Mouse (Mus musculus): ENCODE results near the gene Herpud2. TPM values are rescaled to one million over a fixed set of nuclear protein-coding genes. Genes with fewer than 3 reads are reported as not detected.

Gene Herpud2
- total and polyA plus RNA-seq, 3 experiments: 4.2 to 16.2 (median 8.3) TPM

GRCm38 (mm10) chr9:25175978-25176377 lies 24.4 kb upstream of the Herpud2 start:
- dilution Hi-C loops (cut with MboI; ENCODE audit: extremely low pct_ligation_motif_present, extremely low pct_unique_long_range_greater_than_20kb, low sequenced_read_pairs) (no loop called here), in situ Hi-C loops (cut with MboI; ENCODE audit: low pct_ligation_motif_present, low pct_unique_long_range_greater_than_20kb, low sequenced_read_pairs) (loop anchor here (10.0 kb wide), 2 partner anchors 69 to 409 kb away; no protein-coding TSS in a partner anchor)
- Histone ChIP-seq H3K4me3 (replicated peaks in 1 of 3; ENCODE audit: low read depth in 2 of 3, low read length in 2 of 3, poor library complexity in 1 of 3) (no peak overlapping the region), H3K27me3 (replicated peaks) (no peaks in the 10 kb centered on the region), H3K4me1 (ENCODE audit: control insufficient read depth in 1 of 2, insufficient read depth in 2 of 2) (peaks cover 8 to 25% of the 10 kb centered on the region in 2 experiments), H3K27ac (ENCODE audit: insufficient read depth, low read depth) (no peak overlapping the region), H3K36me3 (replicated peaks in 1 of 2; ENCODE audit: control insufficient read depth in 1 of 2, insufficient read depth in 1 of 2, low read length in 1 of 2) (no peaks in the 10 kb centered on the region), H3K4me2 (ENCODE audit: insufficient read depth, low read depth, poor library complexity, severe bottlenecking) (0 out of 2 replicates have a peak overlapping the region, but pooled peaks have one; percentile 10), H3K9ac (ENCODE audit: insufficient read depth, low read depth) (no peak overlapping the region), H3K79me2 (replicated peaks; ENCODE audit: control insufficient read depth, extremely low read depth, insufficient read depth, poor library complexity, severe bottlenecking) (no peaks in the 10 kb centered on the region), H3K9me3 (replicated peaks; ENCODE audit: low read length) (no peaks in the 10 kb centered on the region)
- DNase-seq (ENCODE audit: extremely low read depth): peak; percentile 51
- TF ChIP-seq MYC (IDR thresholded peaks at IDR 0.05; ENCODE audit: low read depth, low read length) (no peak), BHLHE40 (IDR thresholded peaks at IDR 0.05; ENCODE audit: low read depth, low read length) (peak; percentile 55), NELFE (IDR thresholded peaks at IDR 0.05; ENCODE audit: low read depth, low read length) (no peak), IRF4 (IDR thresholded peaks at IDR 0.05; ENCODE audit: low read depth, low read length) (peak; percentile 34; the same call in 1 of the 2 replicates), CTCF (conservative IDR thresholded peaks at IDR 0.05 in 1 of 2, IDR thresholded peaks at IDR 0.05 in 1 of 2; ENCODE audit: low read depth in 2 of 2, low read length in 2 of 2) (no peak), ZNF384 (IDR thresholded peaks at IDR 0.05; ENCODE audit: low read depth, low read length) (no peak), CHD2 (IDR thresholded peaks at IDR 0.05; ENCODE audit: low read length) (peak; percentile 74; the same call in 1 of the 2 replicates), MEF2A (IDR thresholded peaks at IDR 0.05; ENCODE audit: borderline replicate concordance, low read depth, low read length) (0 out of 2 replicates have a peak, but pooled peaks have one; percentile 50), EP300 (IDR thresholded peaks at IDR 0.05; ENCODE audit: low read length) (peak; percentile 60), ETS1 (conservative IDR thresholded peaks at IDR 0.05; ENCODE audit: low read depth, low read length) (0 out of 2 replicates have a peak, but pooled peaks have one; percentile 28)

DNA sequence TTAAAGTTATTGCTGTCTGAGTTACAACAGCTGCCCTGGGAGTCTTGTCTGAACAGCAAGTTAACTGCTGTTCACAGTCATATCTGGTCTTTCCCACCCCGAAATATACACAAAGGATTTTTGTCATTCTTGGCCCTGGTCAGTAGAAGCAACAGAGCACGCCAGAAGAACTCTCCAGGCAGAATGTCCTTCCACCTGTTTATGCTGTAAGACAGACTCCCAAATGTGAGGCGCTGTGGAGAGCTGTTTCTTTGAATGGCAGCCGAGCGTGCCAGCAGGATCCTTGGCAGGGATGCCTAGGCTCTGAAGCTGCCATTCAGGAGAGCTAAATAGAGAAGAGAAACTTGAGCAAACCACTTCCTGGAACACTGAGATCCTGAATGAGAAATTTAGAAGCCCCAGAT lies 23.4 kb upstream of the Herpud2 start:
- TF ChIP-seq EP300 (IDR thresholded peaks at IDR 0.05; ENCODE audit: low read length) (peak; percentile 77), ZMIZ1 (IDR thresholded peaks at IDR 0.05; ENCODE audit: low read depth, low read length) (no peak), IRF4 (IDR thresholded peaks at IDR 0.05; ENCODE audit: low read depth, low read length) (peak; percentile 72; the same call in 1 of the 2 replicates), ZNF384 (IDR thresholded peaks at IDR 0.05; ENCODE audit: low read depth, low read length) (no peak), ELF1 (IDR thresholded peaks at IDR 0.05; ENCODE audit: low read depth, low read length) (peak; percentile 47; the same call in 1 of the 2 replicates), MYC (IDR thresholded peaks at IDR 0.05; ENCODE audit: low read depth, low read length) (no peak), TBP (conservative IDR thresholded peaks at IDR 0.05; ENCODE audit: low read depth, low read length) (no peak)
- peak; percentile 45 for DNase-seq (ENCODE audit: extremely low read depth)
- H3K4me1 ChIP-seq (ENCODE audit: control insufficient read depth in 1 of 2, insufficient read depth in 2 of 2): peaks cover 5 to 25% of the 10 kb centered on the region in 2 experiments; a peak in 3 of 4 replicates
- H3K36me3 ChIP-seq (replicated peaks in 1 of 2; ENCODE audit: control insufficient read depth in 1 of 2, insufficient read depth in 1 of 2, low read length in 1 of 2): no peaks in the 10 kb centered on the region
- in situ Hi-C loops (cut with MboI; ENCODE audit: low pct_ligation_motif_present, low pct_unique_long_range_greater_than_20kb, low sequenced_read_pairs) (loop anchor here (10.0 kb wide), 2 partner anchors 70 to 410 kb away; no protein-coding TSS in a partner anchor), dilution Hi-C loops (cut with MboI; ENCODE audit: extremely low pct_ligation_motif_present, extremely low pct_unique_long_range_greater_than_20kb, low sequenced_read_pairs) (no loop called here)
- peak overlapping the region; percentile 51; the same call in 1 of the 2 replicates for H3K4me2 ChIP-seq (ENCODE audit: insufficient read depth, low read depth, poor library complexity, severe bottlenecking)
- H3K79me2 ChIP-seq (replicated peaks; ENCODE audit: control insufficient read depth, extremely low read depth, insufficient read depth, poor library complexity, severe bottlenecking): no peaks in the 10 kb centered on the region
- H3K27me3 ChIP-seq (replicated peaks): no peaks in the 10 kb centered on the region
- H3K9me3 ChIP-seq (replicated peaks; ENCODE audit: low read length): no peaks in the 10 kb centered on the region
- H3K27ac ChIP-seq (ENCODE audit: insufficient read depth, low read depth): no peak overlapping the region
- H3K4me3 ChIP-seq (replicated peaks in 1 of 3; ENCODE audit: low read depth in 2 of 3, low read length in 2 of 3, poor library complexity in 1 of 3): no peak overlapping the region
- peak overlapping the region; percentile 1; the same call in 1 of the 2 replicates for H3K9ac ChIP-seq (ENCODE audit: insufficient read depth, low read depth)
